In the genomic region with DNA sequence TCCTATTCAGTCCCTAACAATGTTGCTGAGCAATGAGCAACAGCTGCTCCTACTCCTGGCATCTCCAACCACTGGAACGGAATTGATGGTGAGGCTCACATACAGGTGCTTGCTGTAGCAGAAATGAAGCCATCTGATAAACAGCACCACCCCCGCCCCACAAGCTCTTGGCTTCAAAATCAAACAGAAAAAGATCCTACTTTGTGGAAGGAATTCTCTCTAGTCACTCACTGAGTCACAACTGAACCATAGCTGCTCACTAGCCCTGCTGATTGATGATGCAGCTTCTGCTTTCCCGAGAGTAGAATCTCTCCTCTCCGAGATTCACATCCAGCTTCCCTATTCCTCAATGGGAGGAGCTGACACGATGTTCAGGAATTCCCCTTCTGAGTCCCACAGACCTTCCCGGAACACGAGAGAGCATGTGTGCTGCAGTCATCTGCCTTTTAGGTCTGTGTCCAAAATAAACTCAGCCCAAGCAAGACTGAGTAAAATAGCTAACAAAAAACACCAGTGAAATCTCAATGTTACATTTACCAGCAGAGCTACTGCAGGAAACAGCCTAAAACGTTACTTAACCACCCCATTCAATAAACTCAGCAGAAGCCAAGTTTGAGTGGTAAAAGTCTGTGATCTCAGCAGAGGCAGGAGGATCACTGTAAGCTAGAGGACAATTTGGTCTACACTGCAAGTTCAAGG, we compare ENCODE assay signal across 9 mouse cellular contexts. TPM values are rescaled to one million over a fixed set of nuclear protein-coding genes. Genes with fewer than 3 reads are reported as not detected.
A peak's percentile ranks its signal among the peaks of the same experiment; 100 is the strongest.
DNase-seq lines count a peak whose midpoint lies in the region; ATAC-seq and TF ChIP-seq lines count a peak whose summit lies in the region.
"Had no signal": no experiment of that assay in that cellular context is flagged by ENCODE, and none has a peak within 500 bp of the region (broad histone marks: within the 10 kb centered on the region; RNA-seq: fewer than 3 reads in every experiment).

No protein-coding gene starts in this region.

- peak overlapping the region; percentile 93; the same call in 1 of the 2 replicates for H3K4me3 ChIP-seq in limb, embryonic 14.5 days (replicated peaks; ENCODE audit: low read length)
- peak overlapping the region; percentile 37; the same call in 1 of the 2 replicates for H3K4me3 ChIP-seq in small intestine, adult 2 months (ENCODE audit: low read depth, low read length)

- peak overlapping the region; percentile 89 for H3K4me2 ChIP-seq in limb, embryonic 14.5 days (replicated peaks; ENCODE audit: low read depth, low read length, severe bottlenecking)

- H3K9me3 ChIP-seq in limb, embryonic 14.5 days (ENCODE audit: control insufficient read depth, low read length), result no peaks in the 10 kb centered on the region

- TF ChIP-seq POLR2A in limb, embryonic 14.5 days (IDR thresholded peaks at IDR 0.05; ENCODE audit: borderline replicate concordance, extremely low read depth, insufficient read depth, insufficient read length), result no peak
- no peak for TF ChIP-seq POLR2A in small intestine, adult 2 months (IDR thresholded peaks at IDR 0.05; ENCODE audit: low read depth, low read length)

- DNase-seq in adrenal gland, adult (ENCODE audit: inconsistent age in 2 of 2, low spot score in 1 of 2), result peak; percentile 65 to 82
- no peak for DNase-seq in adrenal gland, postnatal 10 days
- peak; percentile 67 for DNase-seq in MN1 (ENCODE audit: low spot score)
- no peak for DNase-seq in limb, embryonic 14.5 days (ENCODE audit: low spot score)
- no peak for DNase-seq in right cerebral cortex, postnatal 10 days (ENCODE audit: low spot score in 2 of 2)
- DNase-seq in cerebellum, postnatal 25 days, result no peak

- WGBS in limb, embryonic 14.5 days, result 29% methylated on average over 8 of the region's 8 CpGs
- 6% methylated on average over 8 of the region's 8 CpGs for WGBS in small intestine, adult 2 months

- peaks cover 18% of the 10 kb centered on the region for H3K4me1 ChIP-seq in limb, embryonic 14.5 days (ENCODE audit: control insufficient read depth, insufficient read depth, low read length)
- peaks cover 19% of the 10 kb centered on the region for H3K4me1 ChIP-seq in small intestine, adult 2 months (ENCODE audit: control insufficient read depth, insufficient read depth, insufficient read length, low read length)

- H3K36me3 ChIP-seq in limb, embryonic 14.5 days (ENCODE audit: control insufficient read depth, insufficient read depth, low read length), result no peaks in the 10 kb centered on the region
- 0 out of 2 replicates have a peak, but pooled peaks cover 4% of the 10 kb centered on the region for H3K36me3 ChIP-seq in small intestine, adult 2 months (ENCODE audit: control insufficient read depth, insufficient read depth, low read length)

- H3K27ac ChIP-seq in limb, embryonic 14.5 days (replicated peaks; ENCODE audit: low read depth, low read length), result no peak overlapping the region
- H3K27ac ChIP-seq in small intestine, adult 2 months (ENCODE audit: insufficient read depth, low read depth, low read length), result peak overlapping the region; percentile 90

- no peaks in the 10 kb centered on the region for H3K27me3 ChIP-seq in limb, embryonic 14.5 days (ENCODE audit: control insufficient read depth, insufficient read depth, low read length)
- no peaks in the 10 kb centered on the region for H3K27me3 ChIP-seq in small intestine, adult 2 months (ENCODE audit: control insufficient read depth, insufficient read depth, low read length)

- 0 out of 2 replicates have a peak overlapping the region, but pooled peaks have one; percentile 17 for H3K9ac ChIP-seq in limb, embryonic 14.5 days (ENCODE audit: low read depth, low read length, severe bottlenecking)

- peak; percentile 21; the same call in 1 of the 2 replicates for ATAC-seq in granulocyte monocyte progenitor cell, adult 5-6 weeks (replicated peaks; ENCODE audit: poor library complexity, severe bottlenecking)
- ATAC-seq in limb, embryonic 14.5 days (ENCODE audit: low FRiP score, low read depth), result no peak

- TF ChIP-seq CTCF in small intestine, adult 2 months (IDR thresholded peaks at IDR 0.05; ENCODE audit: extremely low read depth, insufficient read length, insufficient replicate concordance, low read depth, low read length), result no peak

RNA-seq across cellular contexts. Expression of gene Gm5475, which starts 0.7 kb away (rescaled TPM):
- total RNA-seq in adrenal gland, postnatal 10 days (2021), result under 1 TPM in 1 of 2 experiments, not detected in 1; 0.09 TPM
- not detected in 2 replicates for total RNA-seq in granulocyte monocyte progenitor cell, adult 5-6 weeks (2014; fragmentation: Nextera tagmentation)
- total RNA-seq in granulocyte monocyte progenitor cell, adult 5-6 weeks (2017), result not detected in 2 replicates
- polyA plus RNA-seq in limb, embryonic 14.5 days (2012; rRNA removed), result 0.03 and 0.04 TPM in 2 replicates
- 0.12 TPM in 1 of 2 replicates, not detected in the other for polyA plus RNA-seq in limb, embryonic 14.5 days (2014; fragmentation: Nextera tagmentation; extraction: Ambion mirVana)
- polyA plus RNA-seq in small intestine, adult 2 months (2012; rRNA removed), result 0.13 and 0.20 TPM in 2 replicates

RNA-seq across cellular contexts. Expression of gene Slc11a2, which starts 3.7 kb away (rescaled TPM):
- total RNA-seq in adrenal gland, postnatal 10 days (2021), result 10 to 100 TPM; 60.6 to 72.7 TPM
- 10.2 and 10.3 TPM in 2 replicates for total RNA-seq in granulocyte monocyte progenitor cell, adult 5-6 weeks (2014; fragmentation: Nextera tagmentation)
- total RNA-seq in granulocyte monocyte progenitor cell, adult 5-6 weeks (2017), result 8.6 and 8.9 TPM in 2 replicates
- 30.3 and 41.1 TPM in 2 replicates for polyA plus RNA-seq in limb, embryonic 14.5 days (2012; rRNA removed)
- polyA plus RNA-seq in limb, embryonic 14.5 days (2014; fragmentation: Nextera tagmentation; extraction: Ambion mirVana), result 20.4 TPM in 2 replicates
- polyA plus RNA-seq in small intestine, adult 2 months (2012; rRNA removed), result 39.4 and 138 TPM in 2 replicates

RNA-seq across cellular contexts. Expression of gene Letmd1, which starts 47.6 kb away (rescaled TPM):
- total RNA-seq in adrenal gland, postnatal 10 days (2021), result 100 to 1,000 TPM; 298 to 353 TPM
- 42.5 and 46.2 TPM in 2 replicates for total RNA-seq in granulocyte monocyte progenitor cell, adult 5-6 weeks (2014; fragmentation: Nextera tagmentation)
- total RNA-seq in granulocyte monocyte progenitor cell, adult 5-6 weeks (2017), result 25.7 and 34.0 TPM in 2 replicates
- polyA plus RNA-seq in limb, embryonic 14.5 days (2012; rRNA removed), result 62.4 and 72.0 TPM in 2 replicates
- 27.9 and 29.8 TPM in 2 replicates for polyA plus RNA-seq in limb, embryonic 14.5 days (2014; fragmentation: Nextera tagmentation; extraction: Ambion mirVana)
- 16.3 and 26.1 TPM in 2 replicates for polyA plus RNA-seq in small intestine, adult 2 months (2012; rRNA removed)

RNA-seq across cellular contexts. Expression of gene Higd1c, which starts 56.9 kb away (rescaled TPM):
- total RNA-seq in adrenal gland, postnatal 10 days (2021), result under 1 TPM in 1 of 2 experiments, not detected in 1; 0.70 TPM
- not detected in 2 replicates for total RNA-seq in granulocyte monocyte progenitor cell, adult 5-6 weeks (2014; fragmentation: Nextera tagmentation)
- total RNA-seq in granulocyte monocyte progenitor cell, adult 5-6 weeks (2017), result not detected in 2 replicates
- not detected in 2 replicates for polyA plus RNA-seq in limb, embryonic 14.5 days (2012; rRNA removed)
- not detected in 2 replicates for polyA plus RNA-seq in limb, embryonic 14.5 days (2014; fragmentation: Nextera tagmentation; extraction: Ambion mirVana)
- polyA plus RNA-seq in small intestine, adult 2 months (2012; rRNA removed), result not detected in 2 replicates
- polyA plus RNA-seq: gonadal fat pad, adult 2 months had no signal

Comparison
In these comparisons a context has a peak if more than half of its experiments do, and no peak if none do; other contexts are left out.
1. DNase-seq: peak in adrenal gland, adult (2 of 2) and MN1 (single experiment); none in adrenal gland, postnatal 10 days (single experiment), limb, embryonic 14.5 days (single experiment), right cerebral cortex, postnatal 10 days (0 of 2) and cerebellum, postnatal 25 days (0 of 2).
2. RNA of gene Slc11a2, which starts 3.7 kb away (total RNA-seq): 60.6 to 72.7 TPM in adrenal gland, postnatal 10 days; 8.6 to 10.3 TPM in granulocyte monocyte progenitor cell, adult 5-6 weeks; every median in the first group is over 4 times any median in the second.
3. RNA of gene Letmd1, which starts 47.6 kb away (total RNA-seq): 298 to 353 TPM in adrenal gland, postnatal 10 days; 25.7 to 46.2 TPM in granulocyte monocyte progenitor cell, adult 5-6 weeks; every median in the first group is over 4 times any median in the second.